Mouse (Mus musculus): ENCODE results near the gene Zfp94. TPM values are rescaled to one million over a fixed set of nuclear protein-coding genes. Genes with fewer than 3 reads are reported as not detected.
A peak's percentile ranks its signal among the peaks of the same experiment; 100 is the strongest.

The Zfp94 gene
- polyA plus RNA-seq (2012; rRNA removed), result 6.2 and 6.8 TPM in 2 replicates

GRCm38 (mm10) chr7:24316567-24317092 is at the start of gene Zfp94:
Gene Zfp94 (minus strand): TSS chr7:24316666.
- Histone ChIP-seq H3K4me1 (replicated peaks; ENCODE audit: control insufficient read depth, insufficient read depth, low read length) (peaks cover 5% of the 10 kb centered on the region), H3K36me3 (ENCODE audit: control insufficient read depth, insufficient read depth, low read length) (no peaks in the 10 kb centered on the region), H3K27me3 (ENCODE audit: control insufficient read depth, insufficient read depth, low read length) (no peaks in the 10 kb centered on the region), H3K27ac (ENCODE audit: control insufficient read depth, insufficient read depth, low read length) (peak within 1 kb of the TSS; percentile 87), H3K4me3 (ENCODE audit: control insufficient read depth, insufficient read depth, low read length) (peak within 1 kb of the TSS; percentile 63)
- TF ChIP-seq CTCF (IDR thresholded peaks at IDR 0.05; ENCODE audit: borderline replicate concordance, control insufficient read depth, extremely low read depth, insufficient read depth, low read length, poor library complexity), result 0 out of 2 replicates have a peak, but pooled peaks have one; percentile 42
- TF ChIP-seq POLR2A (IDR thresholded peaks at IDR 0.05; ENCODE audit: control insufficient read depth, extremely low read depth, insufficient read depth, low read length, poor library complexity), result no peak
- DNase-seq, result peak; percentile 94
- WGBS, result under 1% methylated on average over 33 of the region's 33 CpGs

GRCm38 (mm10) chr7:24365258-24366014 is 49.0 kb upstream of the Zfp94 start:
- H3K4me3 ChIP-seq (ENCODE audit: control insufficient read depth, insufficient read depth, low read length), result no peak overlapping the region
- WGBS, result 76% methylated on average over 5 of the region's 5 CpGs
- H3K27me3 ChIP-seq (ENCODE audit: control insufficient read depth, insufficient read depth, low read length), result no peaks in the 10 kb centered on the region
- no peaks in the 10 kb centered on the region for H3K36me3 ChIP-seq (ENCODE audit: control insufficient read depth, insufficient read depth, low read length)
- H3K4me1 ChIP-seq (replicated peaks; ENCODE audit: control insufficient read depth, insufficient read depth, low read length), result peaks cover 34% of the 10 kb centered on the region
- TF ChIP-seq POLR2A (IDR thresholded peaks at IDR 0.05; ENCODE audit: control insufficient read depth, extremely low read depth, insufficient read depth, low read length, poor library complexity) (no peak), CTCF (IDR thresholded peaks at IDR 0.05; ENCODE audit: borderline replicate concordance, control insufficient read depth, extremely low read depth, insufficient read depth, low read length, poor library complexity) (no peak)
- DNase-seq, result no peak
- no peak overlapping the region for H3K27ac ChIP-seq (ENCODE audit: control insufficient read depth, insufficient read depth, low read length)

GRCm38 (mm10) chr7:24364827-24365226 is 48.4 kb upstream of the Zfp94 start:
- Histone ChIP-seq H3K27ac (ENCODE audit: control insufficient read depth, insufficient read depth, low read length) (no peak overlapping the region), H3K36me3 (ENCODE audit: control insufficient read depth, insufficient read depth, low read length) (no peaks in the 10 kb centered on the region), H3K4me1 (replicated peaks; ENCODE audit: control insufficient read depth, insufficient read depth, low read length) (peaks cover 34% of the 10 kb centered on the region), H3K4me3 (ENCODE audit: control insufficient read depth, insufficient read depth, low read length) (no peak overlapping the region), H3K27me3 (ENCODE audit: control insufficient read depth, insufficient read depth, low read length) (no peaks in the 10 kb centered on the region)
- TF ChIP-seq POLR2A (IDR thresholded peaks at IDR 0.05; ENCODE audit: control insufficient read depth, extremely low read depth, insufficient read depth, low read length, poor library complexity), result no peak
- peak; percentile 93 for TF ChIP-seq CTCF (IDR thresholded peaks at IDR 0.05; ENCODE audit: borderline replicate concordance, control insufficient read depth, extremely low read depth, insufficient read depth, low read length, poor library complexity)
- 21% methylated on average over 10 of the region's 10 CpGs for WGBS
- peak; percentile 92 for DNase-seq

- H3K27me3 ChIP-seq (ENCODE audit: control insufficient read depth, insufficient read depth, low read length), result no peaks in the 10 kb centered on the region
- no peaks in the 10 kb centered on the region for H3K36me3 ChIP-seq (ENCODE audit: control insufficient read depth, insufficient read depth, low read length)
- H3K4me1 ChIP-seq (replicated peaks; ENCODE audit: control insufficient read depth, insufficient read depth, low read length), result peaks cover 23% of the 10 kb centered on the region
- 21% methylated on average over 7 of the region's 7 CpGs for WGBS
- TF ChIP-seq POLR2A (IDR thresholded peaks at IDR 0.05; ENCODE audit: control insufficient read depth, extremely low read depth, insufficient read depth, low read length, poor library complexity), result no peak
- TF ChIP-seq CTCF (IDR thresholded peaks at IDR 0.05; ENCODE audit: borderline replicate concordance, control insufficient read depth, extremely low read depth, insufficient read depth, low read length, poor library complexity), result no peak
- DNase-seq, result peak; percentile 68
- no peak overlapping the region for H3K27ac ChIP-seq (ENCODE audit: control insufficient read depth, insufficient read depth, low read length)
- H3K4me3 ChIP-seq (ENCODE audit: control insufficient read depth, insufficient read depth, low read length), result no peak overlapping the region
Observed at GRCm38 (mm10) chr7:24363228-24363627, 46.8 kb upstream of the Zfp94 start.

GRCm38 (mm10) chr7:24361001-24361400 is 44.5 kb upstream of the Zfp94 start:
- no peak overlapping the region for H3K27ac ChIP-seq (ENCODE audit: control insufficient read depth, insufficient read depth, low read length)
- no peak overlapping the region for H3K4me3 ChIP-seq (ENCODE audit: control insufficient read depth, insufficient read depth, low read length)
- TF ChIP-seq POLR2A (IDR thresholded peaks at IDR 0.05; ENCODE audit: control insufficient read depth, extremely low read depth, insufficient read depth, low read length, poor library complexity) (no peak), CTCF (IDR thresholded peaks at IDR 0.05; ENCODE audit: borderline replicate concordance, control insufficient read depth, extremely low read depth, insufficient read depth, low read length, poor library complexity) (no peak)
- H3K36me3 ChIP-seq (ENCODE audit: control insufficient read depth, insufficient read depth, low read length), result no peaks in the 10 kb centered on the region
- H3K4me1 ChIP-seq (replicated peaks; ENCODE audit: control insufficient read depth, insufficient read depth, low read length), result peaks cover 10% of the 10 kb centered on the region
- 69% methylated on average over 4 of the region's 4 CpGs for WGBS
- no peaks in the 10 kb centered on the region for H3K27me3 ChIP-seq (ENCODE audit: control insufficient read depth, insufficient read depth, low read length)
- no peak for DNase-seq

- 32% methylated on average over 9 of the region's 9 CpGs for WGBS
- no peaks in the 10 kb centered on the region for H3K27me3 ChIP-seq (ENCODE audit: control insufficient read depth, insufficient read depth, low read length)
- H3K36me3 ChIP-seq (ENCODE audit: control insufficient read depth, insufficient read depth, low read length), result no peaks in the 10 kb centered on the region
- H3K27ac ChIP-seq (ENCODE audit: control insufficient read depth, insufficient read depth, low read length), result no peak overlapping the region
- no peaks in the 10 kb centered on the region; the same call in 1 of the 2 replicates for H3K4me1 ChIP-seq (replicated peaks; ENCODE audit: control insufficient read depth, insufficient read depth, low read length)
- TF ChIP-seq CTCF (IDR thresholded peaks at IDR 0.05; ENCODE audit: borderline replicate concordance, control insufficient read depth, extremely low read depth, insufficient read depth, low read length, poor library complexity) (no peak), POLR2A (IDR thresholded peaks at IDR 0.05; ENCODE audit: control insufficient read depth, extremely low read depth, insufficient read depth, low read length, poor library complexity) (no peak)
- H3K4me3 ChIP-seq (ENCODE audit: control insufficient read depth, insufficient read depth, low read length), result no peak overlapping the region
- peak; percentile 18 for DNase-seq
Observed at GRCm38 (mm10) chr7:24359269-24359668, 42.8 kb upstream of the Zfp94 start.

All from thymus, adult 2 months (tissue).